Mouse (Mus musculus) induced T-regulatory cell, adult 2 months (primary cell): Measurements from ENCODE around the gene Cox14.
A peak's percentile ranks its signal among the peaks of the same experiment; 100 is the strongest.
"Not testable (repeated sequence)": the region's sequence is repeated elsewhere in the genome, so short reads cannot be mapped to it uniquely, and the experiment has no call there.

ENCODE experiments used
- DNase-seq: peaks from one replicate; pipeline ENCODE4 v3.0.0-alpha.2; 2012; ENCODE audit warnings: low read depth

Gene Cox14

GRCm38 (mm10) chr15:99727039-99727438 lies 1.6 kb downstream of the Cox14 start:
- DNase-seq, result peak; percentile 63

- no peak for DNase-seq
Observed at GRCm38 (mm10) chr15:99727525-99727924, 2.1 kb downstream of the Cox14 start.

GRCm38 (mm10) chr15:99728211-99728610 lies 2.8 kb downstream of the Cox14 start:
- DNase-seq, result no peak

GRCm38 (mm10) chr15:99729056-99729783 lies 3.8 kb downstream of the Cox14 start:
- peak; percentile 54 for DNase-seq

- no peak for DNase-seq
Observed at GRCm38 (mm10) chr15:99731167-99731566, 5.7 kb downstream of the Cox14 start.

- no peak for DNase-seq
Observed at GRCm38 (mm10) chr15:99731678-99732077, 6.3 kb downstream of the Cox14 start.

- DNase-seq, result no peak
Observed at GRCm38 (mm10) chr15:99733186-99733585, 7.8 kb downstream of the Cox14 start.

GRCm38 (mm10) chr15:99735631-99736030 lies 10.2 kb downstream of the Cox14 start:
- no peak for DNase-seq

- DNase-seq, result no peak
Observed at GRCm38 (mm10) chr15:99736675-99737074, 11.3 kb downstream of the Cox14 start.

- DNase-seq, result no peak
Observed at GRCm38 (mm10) chr15:99740229-99740628, 14.8 kb downstream of the Cox14 start.

GRCm38 (mm10) chr15:99754204-99754603 lies 28.8 kb downstream of the Cox14 start:
- no peak for DNase-seq

GRCm38 (mm10) chr15:99767467-99767866 lies 42.0 kb downstream of the Cox14 start:
- DNase-seq, result no peak

GRCm38 (mm10) chr15:99768761-99769160 lies 43.3 kb downstream of the Cox14 start:
- no peak for DNase-seq

- no peak for DNase-seq
Observed at GRCm38 (mm10) chr15:99771004-99771500, 45.6 kb downstream of the Cox14 start.

- peak; percentile 67 for DNase-seq
Observed at GRCm38 (mm10) chr15:99771601-99772276, 46.3 kb downstream of the Cox14 start.

GRCm38 (mm10) chr15:99772277-99772880 lies 47.0 kb downstream of the Cox14 start:
- peak; percentile 93 for DNase-seq

- DNase-seq, result not testable (repeated sequence)
Observed at GRCm38 (mm10) chr15:99772881-99772924, 47.3 kb downstream of the Cox14 start, which contains the start of gene Cers5. Cers5 (minus strand) TSS chr15:99772885.

- DNase-seq, result no peak
Observed at GRCm38 (mm10) chr15:99772925-99773324, 47.5 kb downstream of the Cox14 start.
